ENCODE assay signal across 17 mouse cellular contexts in genomic region chr4:45882521-45882920, GRCm38 (mm10). TPM values are rescaled to one million over a fixed set of nuclear protein-coding genes. Genes with fewer than 3 reads are reported as not detected.
"Had no signal": no experiment of that assay in that cellular context is flagged by ENCODE, and none has a peak within 500 bp of the region (broad histone marks: within the 10 kb centered on the region; RNA-seq: fewer than 3 reads in every experiment).

No protein-coding gene starts in this region.

- H3K36me3 ChIP-seq: intestine, embryonic 15.5 days; limb, embryonic 12.5 days; liver, embryonic 13.5 days; lung, embryonic 15.5 days; midbrain, embryonic 10.5 days; neural tube, embryonic 13.5 days had no signal

- H3K27me3 ChIP-seq: intestine, embryonic 15.5 days; limb, embryonic 12.5 days; liver, embryonic 13.5 days; lung, embryonic 15.5 days; neural tube, embryonic 13.5 days had no signal

- H3K4me3 ChIP-seq: intestine, embryonic 15.5 days; limb, embryonic 12.5 days; liver, embryonic 13.5 days; lung, embryonic 15.5 days; midbrain, embryonic 10.5 days; neural tube, embryonic 13.5 days had no signal

- DNase-seq: kidney, adult 18-20 months; kidney, postnatal 10 days; liver; liver, embryonic 13.5 days; liver, postnatal 0 days; midbrain, embryonic 14.5 days; right cerebral cortex, postnatal 14 days; thymus, postnatal 25 days had no signal

- H3K9me3 ChIP-seq: intestine, embryonic 15.5 days; limb, embryonic 12.5 days; liver, embryonic 13.5 days; lung, embryonic 15.5 days; midbrain, embryonic 10.5 days; neural tube, embryonic 13.5 days had no signal

- H3K27ac ChIP-seq: intestine, embryonic 15.5 days; limb, embryonic 12.5 days; liver, embryonic 13.5 days; lung, embryonic 15.5 days; midbrain, embryonic 10.5 days; neural tube, embryonic 13.5 days; stomach, postnatal 0 days had no signal

- H3K9ac ChIP-seq: intestine, embryonic 15.5 days; limb, embryonic 12.5 days; liver, embryonic 13.5 days; liver, postnatal 0 days; lung, embryonic 15.5 days; neural tube, embryonic 13.5 days had no signal

- H3K4me1 ChIP-seq: intestine, embryonic 15.5 days; limb, embryonic 12.5 days; lung, embryonic 15.5 days; neural tube, embryonic 13.5 days had no signal

- ATAC-seq: intestine, embryonic 15.5 days; liver, postnatal 0 days had no signal

RNA-seq across cellular contexts. Expression of gene Ccdc180, which starts 7.6 kb away (rescaled TPM):
- polyA plus RNA-seq: large intestine, adult 2 months; limb, embryonic 12.5 days had no signal

RNA-seq across cellular contexts. Expression of gene Stra6l, which starts 34.1 kb away (rescaled TPM):
- total RNA-seq: layer of hippocampus, postnatal 25 days; left cerebral cortex, postnatal 36 days had no signal
- polyA plus RNA-seq: lung, embryonic 15.5 days had no signal

RNA-seq across cellular contexts. Expression of gene Igfbpl1, which starts 55.8 kb away (rescaled TPM):
- polyA plus RNA-seq: liver, postnatal 0 days had no signal
